Mouse (Mus musculus) spleen, adult 2 months (tissue): Measurements from ENCODE around the gene Rbm14.

Experiments used
- CTCF ChIP-seq: fragments of 200-500 bp; IDR thresholded peaks from 2 replicates; pipeline ENCODE4 v1.5.1; 2011; ENCODE audit warnings: mild to moderate bottlenecking, inconsistent platforms; ENCODE audit not compliant: insufficient read depth, insufficient read length, insufficient replicate concordance; ENCODE audit errors: extremely low read depth
- POLR2A ChIP-seq: fragments of 200-500 bp; IDR thresholded peaks from 2 replicates; pipeline ENCODE4 v1.6.1; 2011; ENCODE audit warnings: low read depth, low read length, inconsistent platforms

GRCm38 (mm10) chr19:4755565-4756192 is 55.8 kb downstream of the Rbm14 start:
- TF ChIP-seq POLR2A: no peak
- peak; percentile 97 for TF ChIP-seq CTCF
